Mouse (Mus musculus) cerebellum, adult 2 months (tissue): Measurements from ENCODE around the gene Drg2.

Experiments used
- CTCF ChIP-seq: fragments of 200-500 bp; IDR thresholded peaks from 2 replicates; pipeline ENCODE4 v1.5.1; 2011; ENCODE audit warnings: low read depth, mild to moderate bottlenecking, control low read depth, low read length, moderate library complexity, borderline replicate concordance; ENCODE audit not compliant: insufficient read depth
- POLR2A ChIP-seq: fragments of 200-500 bp; IDR thresholded peaks from 2 replicates; pipeline ENCODE4 v1.6.1; 2011; ENCODE audit warnings: low read length, control low read depth, borderline replicate concordance; ENCODE audit not compliant: insufficient read depth

DNA sequence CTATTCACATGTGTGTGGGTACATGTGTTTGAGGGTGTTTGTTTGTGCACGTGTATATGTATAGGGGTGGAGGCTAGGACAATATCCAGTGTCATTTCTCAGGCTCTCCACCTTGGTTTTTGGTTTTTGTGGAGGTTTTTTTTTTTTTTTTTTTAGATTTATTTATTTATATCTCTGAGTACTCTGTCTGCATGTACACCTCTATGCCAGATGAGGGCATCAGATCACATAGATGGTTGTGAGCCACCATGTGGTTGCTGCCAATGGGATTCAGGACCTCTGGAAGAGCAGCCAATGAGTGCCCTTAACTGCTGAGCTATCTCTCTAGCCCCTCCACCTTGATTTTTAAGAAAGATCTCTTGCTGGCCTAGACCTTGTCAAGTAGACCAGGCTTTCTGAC lies 3.6 kb downstream of the Drg2 start:
- TF ChIP-seq CTCF: no peak
- no peak for TF ChIP-seq POLR2A
